Mouse (Mus musculus) c-Kit-negative CD71-positive TER-119-positive erythroid progenitor cells, embryonic 14.5 days (primary cell): ENCODE data around the gene H2-D1.

Experiments
- DNase-seq: peaks from one replicate; pipeline ENCODE4 v3.0.0-alpha.2; 2013; ENCODE audit warnings: low read depth, low spot score

H2-D1 gene

GRCm38 (mm10) chr17:35240384-35241304 lies 21.9 kb upstream of the H2-D1 start:
- no peak for DNase-seq

- peak; percentile 88 for DNase-seq
These were observed 21.1 kb upstream of the H2-D1 start, which contains the start of gene Ddx39b for GRCm38 (mm10) chr17:35241305-35242014. Ddx39b (plus strand) TSS chr17:35241746.

DNA sequence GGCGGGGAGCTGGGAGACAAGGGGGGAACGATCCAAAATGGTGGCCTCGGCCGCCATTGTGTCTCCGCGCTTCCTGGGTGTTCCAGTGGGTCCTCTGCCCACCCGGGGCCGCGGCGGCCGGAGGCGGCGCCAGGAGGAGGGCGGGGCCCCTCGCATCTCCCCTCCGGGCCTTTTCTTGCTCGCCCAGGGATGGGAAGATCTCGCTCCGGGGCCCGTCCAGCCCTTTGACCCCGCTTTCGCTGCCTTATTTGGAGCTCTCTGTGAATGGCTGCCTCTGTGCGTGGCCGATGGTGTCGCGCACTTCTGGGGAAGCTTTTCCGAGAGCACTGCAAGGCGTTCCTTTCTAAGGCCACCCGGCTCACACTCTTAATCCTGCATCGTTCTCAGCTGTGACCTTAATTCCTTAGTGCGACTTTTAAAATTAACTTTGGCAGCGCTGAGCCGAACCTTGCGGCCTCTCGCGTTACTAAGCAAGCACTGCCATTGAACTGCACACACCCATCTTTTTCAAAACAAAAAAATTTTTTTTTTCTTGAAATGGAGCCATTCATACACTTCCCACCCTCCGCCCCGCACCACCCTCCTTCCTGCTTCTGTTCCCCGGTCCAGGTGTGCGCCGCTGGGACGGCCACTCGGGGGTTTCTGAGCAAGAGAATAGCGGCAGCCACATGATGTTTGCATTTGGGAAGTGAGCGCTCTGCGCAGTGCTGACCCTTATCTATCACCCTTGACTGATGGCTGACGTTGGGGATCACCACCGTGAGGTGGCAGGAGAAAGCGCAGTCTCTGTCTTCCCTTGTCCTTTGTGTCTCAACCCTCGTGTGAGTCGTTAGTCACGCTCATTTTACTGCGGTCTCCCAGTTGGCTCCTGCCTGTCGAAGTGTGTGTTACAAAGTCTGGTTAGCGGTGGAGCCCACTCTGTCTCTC lies 20.3 kb upstream of the H2-D1 start:
- peak; percentile 60 for DNase-seq

DNA sequence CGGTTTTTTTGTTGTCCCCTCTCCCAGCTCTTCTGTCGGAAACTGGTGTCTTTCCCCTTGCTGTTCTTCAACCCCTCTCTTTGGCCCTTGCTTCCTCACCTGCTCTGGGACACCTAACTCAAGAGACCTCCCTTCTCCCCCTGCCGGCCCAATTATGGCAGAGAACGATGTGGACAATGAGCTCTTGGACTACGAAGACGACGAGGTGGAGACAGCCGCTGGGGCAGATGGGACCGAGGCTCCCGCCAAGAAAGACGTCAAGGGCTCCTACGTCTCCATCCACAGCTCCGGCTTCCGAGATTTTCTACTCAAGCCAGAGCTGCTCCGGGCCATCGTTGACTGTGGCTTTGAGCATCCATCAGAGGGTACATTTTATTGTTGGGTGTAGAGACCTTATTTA lies 19.4 kb upstream of the H2-D1 start:
- DNase-seq = no peak

DNA sequence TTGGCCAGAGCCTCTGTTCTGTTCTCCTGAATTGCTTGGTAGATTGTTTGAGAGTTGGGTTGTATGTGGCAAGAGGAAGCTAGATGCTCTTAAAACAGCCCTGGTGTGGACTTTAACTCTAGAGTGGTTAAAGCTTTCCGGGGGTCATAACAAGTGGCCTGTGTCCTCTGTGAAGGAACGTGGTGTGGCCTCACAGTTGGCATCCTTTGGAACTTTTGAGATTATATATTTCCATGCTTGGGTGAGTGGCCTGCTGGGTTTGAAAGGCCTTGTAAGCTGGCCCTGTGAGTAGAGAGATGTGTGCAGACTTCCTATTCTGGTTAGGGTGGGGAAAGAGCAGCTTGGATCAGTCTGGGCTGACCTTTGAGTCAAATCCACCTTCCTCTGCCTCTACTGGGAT lies 17.5 kb upstream of the H2-D1 start:
- no peak for DNase-seq

GRCm38 (mm10) chr17:35245731-35246623 lies 16.6 kb upstream of the H2-D1 start:
- DNase-seq = no peak

DNA sequence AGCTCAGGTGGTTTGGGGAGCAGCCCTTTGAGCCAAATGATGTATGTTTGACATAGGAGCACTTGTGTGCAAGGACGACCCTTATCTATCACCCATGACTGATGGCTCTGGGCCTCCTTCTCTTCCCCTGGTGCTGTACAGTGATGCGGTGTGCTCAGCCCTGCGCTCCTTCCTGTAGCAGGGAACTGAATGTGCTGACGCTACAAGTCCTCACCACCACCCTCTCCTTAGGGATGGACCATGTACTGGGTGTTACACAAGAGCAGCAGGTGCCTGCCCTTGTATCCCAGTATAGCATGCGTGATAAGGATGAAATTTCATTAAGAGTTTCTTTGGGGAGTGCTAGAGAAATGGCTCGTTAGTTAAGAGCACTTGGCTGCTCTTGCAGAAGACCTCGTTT lies 15.4 kb upstream of the H2-D1 start:
- no peak for DNase-seq

DNA sequence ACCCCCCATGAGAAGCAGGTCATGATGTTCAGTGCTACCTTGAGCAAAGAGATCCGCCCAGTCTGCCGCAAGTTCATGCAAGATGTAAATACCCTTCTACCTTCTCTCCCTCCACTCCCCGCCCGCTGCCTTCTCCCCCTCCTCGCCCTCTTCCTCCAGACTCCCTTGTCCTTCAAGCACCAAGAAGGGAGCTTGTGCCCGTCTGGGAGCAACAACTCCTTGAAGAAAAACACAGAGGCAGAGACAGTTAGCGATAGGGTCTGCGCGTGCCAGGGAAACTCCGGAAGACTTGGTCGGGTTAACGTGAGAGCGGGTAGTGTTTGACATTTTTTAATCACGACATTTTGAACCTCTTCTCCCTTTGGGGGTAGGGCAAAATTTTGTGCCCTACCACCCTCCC lies 13.5 kb upstream of the H2-D1 start:
- DNase-seq = no peak

- no peak for DNase-seq
These were observed 12.9 kb upstream of the H2-D1 start for GRCm38 (mm10) chr17:35249451-35250197.

DNA sequence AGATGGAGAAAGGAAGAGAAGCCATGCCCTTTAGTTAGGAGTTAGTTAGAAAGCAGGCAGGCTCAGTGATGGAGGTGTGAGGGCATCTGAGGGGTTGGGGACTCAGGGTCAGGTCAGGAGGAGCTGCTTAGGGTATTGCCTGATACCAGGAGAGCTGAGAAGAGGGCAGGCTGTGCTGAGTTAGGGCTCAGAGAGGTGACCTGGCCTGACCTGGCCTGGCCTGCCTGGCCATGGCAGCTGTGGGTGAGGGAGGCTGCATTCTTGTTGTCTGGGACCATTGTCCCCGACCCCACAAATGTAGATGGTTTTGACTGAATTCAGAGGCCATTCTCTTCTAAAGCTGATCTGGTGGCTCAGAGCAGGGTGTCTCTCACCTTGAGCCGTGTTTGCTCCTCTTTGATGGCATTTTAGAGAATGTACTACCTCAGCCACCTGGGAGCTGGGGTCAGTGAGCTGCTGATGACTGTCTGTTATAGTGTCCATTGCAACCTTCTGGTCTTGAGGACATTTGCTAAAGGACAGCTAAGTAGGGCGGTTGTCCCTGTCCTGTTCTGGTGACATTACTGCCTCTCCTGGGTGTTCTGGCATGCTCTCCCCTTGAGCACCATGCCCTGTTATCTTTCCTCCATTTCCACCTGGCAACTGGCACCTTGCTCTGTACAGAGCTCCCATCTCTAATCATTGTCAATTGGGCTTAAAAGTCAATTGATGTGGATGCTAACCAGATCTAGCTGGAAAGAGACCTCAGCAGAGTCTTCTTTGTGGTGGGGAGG lies 12.0 kb upstream of the H2-D1 start:
- DNase-seq = no peak

- no peak for DNase-seq
These were observed 11.3 kb upstream of the H2-D1 start for GRCm38 (mm10) chr17:35251162-35251719.

DNA sequence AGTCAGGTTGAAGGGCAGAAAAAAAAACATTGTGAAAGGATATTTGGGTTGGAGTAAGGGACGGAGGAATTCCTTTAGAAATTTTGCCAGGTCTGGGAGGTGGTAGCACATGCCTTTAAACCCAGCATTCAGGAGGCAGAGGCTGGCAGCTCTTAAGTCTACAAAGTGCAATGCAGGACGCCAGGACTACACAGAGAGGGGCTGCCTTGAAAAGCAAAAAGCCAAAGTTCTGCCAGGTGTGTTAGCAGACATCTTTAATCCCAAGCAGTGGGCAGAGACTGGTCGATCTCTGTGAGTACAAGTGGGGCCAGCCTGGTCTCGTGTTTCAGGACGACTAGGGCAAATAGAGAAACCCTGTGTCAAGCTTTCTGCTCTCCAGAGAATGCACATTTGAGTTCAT lies 10.5 kb upstream of the H2-D1 start:
- no peak for DNase-seq

GRCm38 (mm10) chr17:35252619-35253292 lies 9.8 kb upstream of the H2-D1 start:
- no peak for DNase-seq

GRCm38 (mm10) chr17:35253293-35254093 lies 9.0 kb upstream of the H2-D1 start:
- no peak for DNase-seq

GRCm38 (mm10) chr17:35254241-35255098 lies 8.1 kb upstream of the H2-D1 start:
- no peak for DNase-seq

- no peak for DNase-seq
These were observed 7.2 kb upstream of the H2-D1 start for GRCm38 (mm10) chr17:35255301-35255700.
